Mouse (Mus musculus) neural tube, embryonic 13.5 days (tissue): ENCODE measurements around the gene Slc36a3. TPM values are rescaled to one million over a fixed set of nuclear protein-coding genes. Genes with fewer than 3 reads are reported as not detected.
"Not testable (repeated sequence)": the region's sequence is repeated elsewhere in the genome, so short reads cannot be mapped to it uniquely, and the experiment has no call there.

Source experiments
- ATAC-seq: fragments of 200-750 bp; cut with Nextera tagmentation; 2 replicates; pipeline ENCODE4 v1.8.0; 2017; ENCODE audit warnings: low read depth, mild to moderate bottlenecking, moderate TSS enrichment, moderate library complexity
- H3K27ac ChIP-seq: fragments of 300-500 bp; sonication (generic); replicated peaks from 2 replicates; pipeline ENCODE4 v1.5.1; 2015; ENCODE audit warnings: moderate library complexity, mild to moderate bottlenecking, inconsistent platforms
- H3K27me3 ChIP-seq: fragments of 300-500 bp; sonication (generic); 2 replicates; pipeline ENCODE4 v1.6.1; 2015; ENCODE audit warnings: mild to moderate bottlenecking, inconsistent platforms
- H3K36me3 ChIP-seq: fragments of 300-500 bp; sonication (generic); 2 replicates; pipeline ENCODE4 v1.6.1; 2015; ENCODE audit warnings: mild to moderate bottlenecking, inconsistent platforms
- H3K4me1 ChIP-seq: fragments of 300-500 bp; sonication (generic); replicated peaks from 2 replicates; pipeline ENCODE4 v1.6.1; 2015; ENCODE audit warnings: inconsistent platforms
- H3K4me2 ChIP-seq: fragments of 300-500 bp; sonication (generic); 2 replicates; pipeline ENCODE4 v1.6.1; 2015; ENCODE audit warnings: inconsistent platforms, mild to moderate bottlenecking, moderate library complexity
- H3K4me3 ChIP-seq: fragments of 300-500 bp; sonication (generic); 2 replicates; pipeline ENCODE4 v1.5.1; 2015; ENCODE audit warnings: mild to moderate bottlenecking, inconsistent platforms
- H3K9ac ChIP-seq: fragments of 300-500 bp; sonication (generic); 2 replicates; pipeline ENCODE4 v1.6.1; 2015; ENCODE audit warnings: moderate library complexity, mild to moderate bottlenecking, inconsistent platforms
- H3K9me3 ChIP-seq: fragments of 300-500 bp; sonication (generic); 2 replicates; pipeline ENCODE4 v1.6.1; 2016; ENCODE audit warnings: inconsistent platforms
- WGBS: fragments of 180-500 bp; shearing (Covaris S2); methylation state at CpG from one replicate; pipeline ENCODE4 v1.1.7; 2015; 5-methylcytosine and 5-hydroxymethylcytosine counted together
- polyA plus RNA-seq: library from polyadenylated mRNA; unstranded; fragments of >200 nt; fragmentation: Nextera tagmentation; extraction: Ambion mirVana; gene quantifications from 2 replicates; pipeline ENCODE4 v1.2.1, GENCODE M21; 2015

Gene Slc36a3
- polyA plus RNA-seq, 1 experiment from 2014 or later = not detected

- Histone ChIP-seq H3K4me1 (no peaks in the 10 kb centered on the region), H3K9ac (no peak overlapping the region), H3K27me3 (no peaks in the 10 kb centered on the region), H3K4me2 (no peak overlapping the region), H3K27ac (no peak overlapping the region), H3K9me3 (0 out of 2 replicates have a peak, but pooled peaks cover 2% of the 10 kb centered on the region), H3K4me3 (no peak overlapping the region), H3K36me3 (no peaks in the 10 kb centered on the region)
- 90% methylated on average over 2 of the region's 2 CpGs for WGBS
- ATAC-seq = no peak
These were observed 34.5 kb downstream of the Slc36a3 start for GRCm38 (mm10) chr11:55117031-55117430.

- WGBS = 98% methylated on average over 3 of the region's 3 CpGs
These were observed 35.5 kb downstream of the Slc36a3 start for GRCm38 (mm10) chr11:55116004-55116403.

GRCm38 (mm10) chr11:55114291-55114690 is 37.2 kb downstream of the Slc36a3 start:
- Histone ChIP-seq H3K27ac (no peak overlapping the region), H3K9me3 (no peaks in the 10 kb centered on the region), H3K4me1 (no peaks in the 10 kb centered on the region), H3K4me3 (no peak overlapping the region), H3K4me2 (no peak overlapping the region), H3K27me3 (no peaks in the 10 kb centered on the region), H3K36me3 (peaks cover 4% of the 10 kb centered on the region; the same call in 1 of the 2 replicates), H3K9ac (no peak overlapping the region)
- no peak for ATAC-seq
- 83% methylated on average over 2 of the region's 2 CpGs for WGBS

More at GRCm38 (mm10) chr11:55116004-55116403, 35.5 kb downstream of the Slc36a3 start:
- no peaks in the 10 kb centered on the region for H3K27me3 ChIP-seq
- H3K9ac ChIP-seq = no peak overlapping the region
- H3K4me3 ChIP-seq = no peak overlapping the region
- no peaks in the 10 kb centered on the region for H3K4me1 ChIP-seq
- H3K27ac ChIP-seq = no peak overlapping the region
- H3K4me2 ChIP-seq = no peak overlapping the region
- ATAC-seq = no peak
- 0 out of 2 replicates have a peak, but pooled peaks cover 2% of the 10 kb centered on the region for H3K9me3 ChIP-seq
- H3K36me3 ChIP-seq = no peaks in the 10 kb centered on the region

GRCm38 (mm10) chr11:55113861-55114250 is 37.7 kb downstream of the Slc36a3 start:
- H3K27me3 ChIP-seq, H3K27ac ChIP-seq, H3K4me1 ChIP-seq, H3K4me3 ChIP-seq, H3K4me2 ChIP-seq, ATAC-seq, H3K9me3 ChIP-seq, H3K9ac ChIP-seq, H3K36me3 ChIP-seq: not testable (repeated sequence)
- WGBS = 49% methylated on average over 4 of the region's 4 CpGs

GRCm38 (mm10) chr11:55113209-55113860 is 38.2 kb downstream of the Slc36a3 start:
- no peak overlapping the region for H3K4me3 ChIP-seq
- H3K36me3 ChIP-seq = peaks cover 14% of the 10 kb centered on the region; the same call in 1 of the 2 replicates
- H3K27me3 ChIP-seq = no peaks in the 10 kb centered on the region
- ATAC-seq = no peak
- no peak overlapping the region for H3K4me2 ChIP-seq
- no peaks in the 10 kb centered on the region for H3K9me3 ChIP-seq
- no peak overlapping the region for H3K9ac ChIP-seq
- H3K27ac ChIP-seq = no peak overlapping the region
- H3K4me1 ChIP-seq = no peaks in the 10 kb centered on the region
- WGBS = 69% methylated on average over 7 of the region's 7 CpGs

- H3K4me2 ChIP-seq = no peak overlapping the region
- H3K4me1 ChIP-seq = no peaks in the 10 kb centered on the region
- WGBS = 71% methylated on average over 7 of the region's 7 CpGs
- H3K9ac ChIP-seq = no peak overlapping the region
- H3K27ac ChIP-seq = no peak overlapping the region
- peaks cover 31% of the 10 kb centered on the region for H3K36me3 ChIP-seq
- no peak for ATAC-seq
- H3K9me3 ChIP-seq = no peaks in the 10 kb centered on the region
- H3K4me3 ChIP-seq = no peak overlapping the region
- no peaks in the 10 kb centered on the region for H3K27me3 ChIP-seq
These were observed 40.8 kb downstream of the Slc36a3 start for GRCm38 (mm10) chr11:55110566-55111169.

GRCm38 (mm10) chr11:55109521-55110300 is 41.8 kb downstream of the Slc36a3 start:
- ATAC-seq = no peak
- Histone ChIP-seq H3K27me3 (no peaks in the 10 kb centered on the region), H3K4me1 (no peaks in the 10 kb centered on the region), H3K9me3 (no peaks in the 10 kb centered on the region), H3K4me2 (no peak overlapping the region), H3K9ac (no peak overlapping the region), H3K27ac (no peak overlapping the region), H3K4me3 (no peak overlapping the region), H3K36me3 (peaks cover 34% of the 10 kb centered on the region)
- WGBS = 91% methylated on average over 7 of the region's 7 CpGs

GRCm38 (mm10) chr11:55106636-55107035 is 44.9 kb downstream of the Slc36a3 start:
- 100% methylated on average over 1 of the region's 1 CpGs for WGBS

GRCm38 (mm10) chr11:55105389-55105788 is 46.1 kb downstream of the Slc36a3 start:
- no peak overlapping the region for H3K4me3 ChIP-seq
- no peak overlapping the region for H3K4me2 ChIP-seq
- no peak for ATAC-seq
- WGBS = 90% methylated on average over 4 of the region's 4 CpGs
- H3K4me1 ChIP-seq = 0 out of 2 replicates have a peak, but pooled peaks cover 6% of the 10 kb centered on the region
- H3K9me3 ChIP-seq = no peaks in the 10 kb centered on the region
- no peak overlapping the region for H3K9ac ChIP-seq
- no peaks in the 10 kb centered on the region for H3K27me3 ChIP-seq
- H3K27ac ChIP-seq = no peak overlapping the region
- peaks cover 45% of the 10 kb centered on the region for H3K36me3 ChIP-seq

More at GRCm38 (mm10) chr11:55106636-55107035, 44.9 kb downstream of the Slc36a3 start:
- no peaks in the 10 kb centered on the region for H3K9me3 ChIP-seq
- H3K36me3 ChIP-seq = peaks cover 45% of the 10 kb centered on the region
- H3K27me3 ChIP-seq = no peaks in the 10 kb centered on the region
- no peak overlapping the region for H3K4me2 ChIP-seq
- no peak for ATAC-seq
- H3K27ac ChIP-seq = no peak overlapping the region
- H3K9ac ChIP-seq = no peak overlapping the region
- H3K4me3 ChIP-seq = no peak overlapping the region
- H3K4me1 ChIP-seq = 0 out of 2 replicates have a peak, but pooled peaks cover 6% of the 10 kb centered on the region

GRCm38 (mm10) chr11:55103229-55103628 is 48.3 kb downstream of the Slc36a3 start:
- Histone ChIP-seq H3K4me2 (no peak overlapping the region), H3K4me3 (no peak overlapping the region), H3K9ac (no peak overlapping the region), H3K27me3 (no peaks in the 10 kb centered on the region), H3K27ac (no peak overlapping the region), H3K9me3 (no peaks in the 10 kb centered on the region), H3K36me3 (peaks cover 30% of the 10 kb centered on the region; the same call in 1 of the 2 replicates), H3K4me1 (peaks cover 17% of the 10 kb centered on the region; the same call in 1 of the 2 replicates)
- 66% methylated on average over 3 of the region's 3 CpGs for WGBS
- ATAC-seq = no peak

GRCm38 (mm10) chr11:55102015-55102414 is 49.5 kb downstream of the Slc36a3 start:
- Histone ChIP-seq H3K36me3 (peaks cover 22% of the 10 kb centered on the region; the same call in 1 of the 2 replicates), H3K27me3 (no peaks in the 10 kb centered on the region), H3K4me2 (no peak overlapping the region), H3K9me3 (no peaks in the 10 kb centered on the region), H3K4me1 (peaks cover 25% of the 10 kb centered on the region), H3K27ac (no peak overlapping the region), H3K4me3 (no peak overlapping the region), H3K9ac (no peak overlapping the region)
- no peak for ATAC-seq
- 85% methylated on average over 3 of the region's 3 CpGs for WGBS

GRCm38 (mm10) chr11:55099868-55100267 is 51.6 kb downstream of the Slc36a3 start:
- H3K9me3 ChIP-seq = no peaks in the 10 kb centered on the region
- 40% methylated on average over 4 of the region's 4 CpGs for WGBS
- H3K4me2 ChIP-seq = no peak overlapping the region
- no peak overlapping the region for H3K9ac ChIP-seq
- no peak for ATAC-seq
- H3K4me3 ChIP-seq = no peak overlapping the region
- H3K4me1 ChIP-seq = peaks cover 27% of the 10 kb centered on the region
- 0 out of 2 replicates have a peak, but pooled peaks cover 11% of the 10 kb centered on the region for H3K36me3 ChIP-seq
- H3K27ac ChIP-seq = no peak overlapping the region
- no peaks in the 10 kb centered on the region for H3K27me3 ChIP-seq
